Mouse (Mus musculus) CH12.LX (cell line): ENCODE data around the gene Actr2. TPM values are rescaled to one million over a fixed set of nuclear protein-coding genes. Genes with fewer than 3 reads are reported as not detected.

Experiments used
- DNase-seq: peaks from one replicate; pipeline ENCODE4 v3.0.0-alpha.2; 2013; ENCODE audit errors: extremely low read depth
- H3K27ac ChIP-seq: 2 replicates; pipeline ENCODE4 v1.5.1; 2012; ENCODE audit warnings: low read depth, mild to moderate bottlenecking, control low read depth, moderate library complexity; ENCODE audit not compliant: insufficient read depth
- H3K27me3 ChIP-seq: replicated peaks from 2 replicates; pipeline ENCODE3; 2012; ENCODE audit warnings: inconsistent platforms
- H3K36me3 ChIP-seq, 2 experiments: replicated peaks in 1 of 2; 2 replicates each; pipeline versions ENCODE3 to v1.6.1; 2012; ENCODE audit warnings: inconsistent platforms in 1 of 2, low read length in 1 of 2, mild to moderate bottlenecking in 1 of 2, mixed read lengths in 1 of 2, moderate library complexity in 1 of 2; ENCODE audit not compliant: control insufficient read depth in 1 of 2, insufficient read depth in 1 of 2
- H3K4me1 ChIP-seq, 2 experiments: 2 replicates each; pipeline ENCODE4 v1.6.1; 2012; ENCODE audit warnings: inconsistent platforms in 1 of 2, moderate library complexity in 1 of 2; ENCODE audit not compliant: insufficient read depth in 2 of 2, control insufficient read depth in 1 of 2
- H3K4me2 ChIP-seq: 2 replicates; pipeline ENCODE4 v1.6.1; 2012; ENCODE audit warnings: low read depth, mild to moderate bottlenecking, control low read depth; ENCODE audit not compliant: poor library complexity, insufficient read depth, severe bottlenecking
- H3K4me3 ChIP-seq, 3 experiments: fragments of 150-350 bp in 1 of 3; sonication (generic) in 1 of 3; replicated peaks in 1 of 3; 2 replicates each; pipeline versions ENCODE3 to v1.5.1; 2011 to 2012; ENCODE audit warnings: low read depth in 2 of 3, low read length in 2 of 3, mild to moderate bottlenecking in 2 of 3, moderate library complexity in 2 of 3, control low read depth in 1 of 3, improper control_type of control experiment in 1 of 3, inconsistent platforms in 1 of 3, mixed read lengths in 1 of 3; ENCODE audit not compliant: poor library complexity in 1 of 3
- H3K79me2 ChIP-seq: replicated peaks from 2 replicates; pipeline ENCODE4 v1.6.1; 2012; ENCODE audit warnings: mild to moderate bottlenecking, moderate library complexity; ENCODE audit not compliant: control insufficient read depth, poor library complexity, insufficient read depth, severe bottlenecking; ENCODE audit errors: extremely low read depth
- H3K9ac ChIP-seq: 2 replicates; pipeline ENCODE4 v1.6.1; 2012; ENCODE audit warnings: low read depth, mild to moderate bottlenecking, control low read depth, moderate library complexity; ENCODE audit not compliant: insufficient read depth
- H3K9me3 ChIP-seq: replicated peaks from 2 replicates; pipeline ENCODE3; 2012; ENCODE audit warnings: low read length, inconsistent platforms, mixed read lengths
- BHLHE40 ChIP-seq: IDR thresholded peaks from 2 replicates; pipeline ENCODE4 v1.6.1; 2011; ENCODE audit warnings: mild to moderate bottlenecking, low read depth, low read length, improper control_type of control experiment
- CHD1 ChIP-seq: IDR thresholded peaks from 2 replicates; pipeline ENCODE4 v1.6.1; 2012; ENCODE audit warnings: low read depth, low read length, improper control_type of control experiment, inconsistent platforms
- CHD2 ChIP-seq: IDR thresholded peaks from 2 replicates; pipeline ENCODE4 v1.6.1; 2011; ENCODE audit warnings: low read length, improper control_type of control experiment
- CTCF ChIP-seq, 2 experiments: IDR thresholded peaks in 1 of 2; conservative IDR thresholded peaks in 1 of 2; 2 replicates each; pipeline ENCODE4 v1.5.1; 2011 to 2012; ENCODE audit warnings: low read depth in 2 of 2, low read length in 2 of 2, improper control_type of control experiment in 1 of 2, inconsistent platforms in 1 of 2, mild to moderate bottlenecking in 1 of 2, moderate library complexity in 1 of 2
- E2F4 ChIP-seq: IDR thresholded peaks from 2 replicates; pipeline ENCODE4 v1.6.1; 2011; ENCODE audit warnings: low read depth, low read length, improper control_type of control experiment; ENCODE audit not compliant: insufficient replicate concordance
- ELF1 ChIP-seq: IDR thresholded peaks from 2 replicates; pipeline ENCODE4 v1.6.1; 2014; ENCODE audit warnings: low read depth, mild to moderate bottlenecking, inconsistent platforms, low read length, improper control_type of control experiment
- JUND ChIP-seq: conservative IDR thresholded peaks from 2 replicates; pipeline ENCODE4 v1.6.1; 2011; ENCODE audit warnings: low read depth, low read length, improper control_type of control experiment
- MAFK ChIP-seq: IDR thresholded peaks from 2 replicates; pipeline ENCODE4 v1.6.1; 2011; ENCODE audit warnings: low read length, improper control_type of control experiment; ENCODE audit not compliant: insufficient replicate concordance
- MAX ChIP-seq: IDR thresholded peaks from 2 replicates; pipeline ENCODE4 v1.6.1; 2011; ENCODE audit warnings: low read length, improper control_type of control experiment
- MEF2A ChIP-seq: IDR thresholded peaks from 2 replicates; pipeline ENCODE4 v1.6.1; 2014; ENCODE audit warnings: low read depth, mild to moderate bottlenecking, inconsistent platforms, low read length, improper control_type of control experiment, borderline replicate concordance
- MXI1 ChIP-seq: IDR thresholded peaks from 2 replicates; pipeline ENCODE4 v1.6.1; 2011; ENCODE audit warnings: mild to moderate bottlenecking, low read depth, low read length, improper control_type of control experiment
- POLR2AphosphoS2 ChIP-seq: IDR thresholded peaks from 2 replicates; pipeline ENCODE4 v1.6.1; 2011; ENCODE audit warnings: low read depth, low read length, improper control_type of control experiment
- RAD21 ChIP-seq: IDR thresholded peaks from 2 replicates; pipeline ENCODE4 v1.6.1; 2011; ENCODE audit warnings: low read depth, mild to moderate bottlenecking, low read length, improper control_type of control experiment, moderate library complexity
- RCOR1 ChIP-seq: conservative IDR thresholded peaks from 2 replicates; pipeline ENCODE4 v1.6.1; 2012; ENCODE audit warnings: low read depth, mild to moderate bottlenecking, inconsistent platforms, low read length, improper control_type of control experiment
- SIN3A ChIP-seq: IDR thresholded peaks from 2 replicates; pipeline ENCODE4 v1.6.1; 2012; ENCODE audit warnings: low read length, improper control_type of control experiment, inconsistent platforms
- SMC3 ChIP-seq: IDR thresholded peaks from 2 replicates; pipeline ENCODE4 v1.6.1; 2011; ENCODE audit warnings: low read depth, low read length, improper control_type of control experiment
- UBTF ChIP-seq: IDR thresholded peaks from 2 replicates; pipeline ENCODE4 v1.6.1; 2012; ENCODE audit warnings: low read depth, mild to moderate bottlenecking, inconsistent platforms, low read length, improper control_type of control experiment, moderate library complexity
- ZKSCAN1 ChIP-seq: IDR thresholded peaks from 2 replicates; pipeline ENCODE4 v1.6.1; 2012; ENCODE audit warnings: low read depth, inconsistent platforms, low read length, improper control_type of control experiment, borderline replicate concordance
- dilution Hi-C: fragments of 300-500 bp; cut with MboI; formaldehyde crosslinking; loops from 2 replicates; pipeline ENCODE4 v1.14.3; 2020; ENCODE audit warnings: low sequenced_read_pairs; ENCODE audit not compliant: extremely low pct_unique_long_range_greater_than_20kb, extremely low pct_ligation_motif_present
- in situ Hi-C: fragments of 300-500 bp; cut with MboI; formaldehyde crosslinking; loops from 3 replicates; pipeline ENCODE4 v1.14.3; 2019; ENCODE audit warnings: low sequenced_read_pairs, low pct_ligation_motif_present, low pct_unique_long_range_greater_than_20kb, mixed read lengths
- polyA plus RNA-seq: library from polyadenylated mRNA; unstranded; fragments of >175 nt; gene quantifications from 2 replicates; pipeline ENCODE4 v1.2.1, GENCODE M21; 2012; ENCODE audit warnings: low read depth; ENCODE audit not compliant: insufficient read length
- total RNA-seq, 2 experiments: library from RNA; depleted of rRNA; stranded (reverse); fragments of 300-350 nt in 1 of 2; fragments of >200 nt in 1 of 2; gene quantifications; 2 replicates each; pipeline ENCODE4 v1.2.3; 2012 to 2014

Actr2 gene
- total and polyA plus RNA-seq, 3 experiments = 141 to 327 (median 189) TPM

DNA sequence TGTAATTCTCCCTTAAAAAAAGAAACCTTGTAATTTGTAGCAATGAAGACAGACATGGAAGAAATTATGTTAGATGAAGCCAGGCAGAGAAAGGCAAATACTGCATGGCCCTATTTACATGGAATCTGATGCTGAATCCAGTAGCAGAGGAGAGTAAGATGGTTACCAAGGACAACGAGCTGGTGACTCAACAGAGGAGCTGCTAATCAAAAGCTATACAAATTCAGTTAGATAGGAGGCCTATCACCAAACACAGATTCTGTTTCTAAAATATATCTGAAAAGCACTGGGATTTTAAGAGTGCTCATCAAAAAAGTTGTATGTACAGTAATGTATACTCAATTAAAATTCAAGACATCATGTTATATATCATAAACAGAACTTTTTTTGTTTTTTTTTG is 37.3 kb downstream of the Actr2 start:
- Histone ChIP-seq H3K9ac (no peak overlapping the region), H3K9me3 (no peaks in the 10 kb centered on the region), H3K27ac (no peak overlapping the region), H3K4me1 (peaks cover 0 to 2% of the 10 kb centered on the region in 2 experiments; a peak in 2 of 4 replicates), H3K4me2 (no peak overlapping the region), H3K36me3 (peaks cover 78 to 91% of the 10 kb centered on the region in 2 experiments), H3K4me3 (no peak overlapping the region), H3K79me2 (peaks cover 6% of the 10 kb centered on the region), H3K27me3 (no peaks in the 10 kb centered on the region)
- DNase-seq = no peak
- in situ Hi-C loops (loop anchor here (10.0 kb wide), 1 partner anchor 151 kb away; the partner anchor contains the start of gene Spred2), dilution Hi-C loops (no loop called here)
- TF ChIP-seq UBTF = no peak
- TF ChIP-seq E2F4 = no peak
- TF ChIP-seq MAFK = no peak
- TF ChIP-seq ZKSCAN1 = no peak

GRCm38 (mm10) chr11:20072826-20073225 is 39.9 kb downstream of the Actr2 start:
- no peak for DNase-seq
- H3K4me3 ChIP-seq = no peak overlapping the region
- H3K36me3 ChIP-seq = peaks cover 68 to 86% of the 10 kb centered on the region in 2 experiments
- H3K79me2 ChIP-seq = peaks cover 5% of the 10 kb centered on the region
- H3K9ac ChIP-seq = no peak overlapping the region
- H3K9me3 ChIP-seq = no peaks in the 10 kb centered on the region
- no peak for TF ChIP-seq CTCF (conservative IDR thresholded peaks at IDR 0.05 in 1 of 2, IDR thresholded peaks at IDR 0.05 in 1 of 2; ENCODE audit: low read depth in 2 of 2, low read length in 2 of 2)
- no peak for TF ChIP-seq UBTF
- TF ChIP-seq CHD2 = no peak
- TF ChIP-seq MXI1 = no peak
- no peak for TF ChIP-seq MAFK
- no peak for TF ChIP-seq ELF1
- TF ChIP-seq MAX = no peak
- no peak for TF ChIP-seq SMC3
- no peak for TF ChIP-seq RAD21
- TF ChIP-seq RCOR1 = no peak
- TF ChIP-seq JUND = no peak
- no peak for TF ChIP-seq MEF2A
- TF ChIP-seq BHLHE40 = no peak
- no peak for TF ChIP-seq SIN3A
- TF ChIP-seq CHD1 = no peak
- TF ChIP-seq POLR2AphosphoS2 = no peak
- H3K27ac ChIP-seq = no peak overlapping the region
- H3K27me3 ChIP-seq = no peaks in the 10 kb centered on the region
- H3K4me2 ChIP-seq = no peak overlapping the region
- in situ Hi-C loops (loop anchor here (5.0 to 10.0 kb wide), 3 partner anchors 96 to 251 kb away; partner anchors contain the start of gene Spred2), dilution Hi-C loops (no loop called here)
- H3K4me1 ChIP-seq = peaks cover 5 to 27% of the 10 kb centered on the region in 2 experiments
